Mouse (Mus musculus) embryo, embryonic 11.5 days (tissue): ENCODE measurements at regions not wholly inside any gene's neighbourhood (a gene's known extent, or its start where the extent isn't known, plus 50 kb on each side); places are given as distances from the start of the nearest gene placed in this dataset.

Source experiments
- DNase-seq: peaks from one replicate; pipeline ENCODE4 v3.0.0-alpha.2; 2012; ENCODE audit warnings: low read depth, low spot score

DNA sequence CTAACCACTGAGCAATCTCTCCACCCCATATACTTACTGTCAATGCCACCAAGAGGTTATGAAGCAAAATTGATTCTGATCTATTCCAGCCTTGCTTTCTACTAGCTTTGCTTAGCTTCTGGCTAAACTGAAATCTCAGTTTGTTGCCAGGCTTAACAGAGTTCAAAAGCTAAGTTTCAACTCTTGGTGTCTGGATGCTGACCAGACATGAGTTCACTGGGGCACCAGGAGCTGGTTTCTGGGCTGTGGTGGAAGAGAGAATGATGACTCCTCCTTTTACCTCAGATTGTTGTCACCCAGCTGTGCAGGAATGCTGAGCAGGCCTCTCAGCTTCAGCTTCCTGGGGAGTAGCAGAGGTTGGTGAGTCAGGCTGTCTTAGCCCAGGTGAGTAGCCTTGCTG, 464.1 kb upstream of the Nrp1 start:
- no peak for DNase-seq

- DNase-seq = no peak
These were observed 450.0 kb upstream of the Nrp1 start for GRCm38 (mm10) chr8:127908436-127908835.

DNA sequence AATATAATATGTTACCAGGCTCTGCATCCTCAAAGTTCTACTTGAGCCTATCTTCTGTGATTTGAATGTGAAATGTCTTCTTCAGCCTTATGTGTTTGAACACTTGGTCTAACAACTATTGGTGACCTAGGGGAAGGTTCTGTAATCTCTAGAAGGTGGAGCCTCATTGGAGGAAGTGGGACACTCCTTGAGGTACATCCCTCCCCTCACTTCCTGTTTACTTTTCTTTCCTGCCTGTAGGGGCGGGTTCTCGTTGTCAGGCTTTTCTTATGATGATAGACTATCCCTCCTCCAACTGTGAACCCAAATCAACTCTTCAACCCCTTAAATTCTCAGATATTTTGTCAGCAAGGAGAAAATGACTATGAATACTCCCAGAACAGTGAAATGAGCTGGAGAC, 448.8 kb upstream of the Nrp1 start:
- no peak for DNase-seq

- DNase-seq = no peak
These were observed 444.3 kb upstream of the Nrp1 start for GRCm38 (mm10) chr8:127914086-127914485.

GRCm38 (mm10) chr8:127914914-127915313, 443.5 kb upstream of the Nrp1 start:
- DNase-seq = no peak

DNA sequence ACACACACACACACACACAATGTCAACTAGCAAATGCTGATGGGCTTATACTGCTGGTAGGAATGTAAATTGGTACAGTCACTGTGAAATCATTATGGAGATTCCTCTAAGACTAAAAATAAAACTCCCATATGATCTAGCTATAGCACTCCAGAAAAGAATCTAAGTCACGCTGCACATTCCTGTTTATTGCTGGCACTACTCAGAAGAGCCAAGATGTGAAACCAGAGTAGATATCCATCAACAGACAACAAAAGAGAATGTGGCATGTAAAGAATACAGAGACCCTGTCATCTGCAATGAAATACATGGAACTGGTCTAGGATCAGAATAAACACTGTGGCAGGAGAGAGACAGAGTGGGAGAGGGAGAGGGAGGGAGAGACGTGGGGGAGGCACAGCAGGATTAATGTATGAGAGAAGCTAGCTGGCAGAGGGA, 442.8 kb upstream of the Nrp1 start:
- no peak for DNase-seq

DNA sequence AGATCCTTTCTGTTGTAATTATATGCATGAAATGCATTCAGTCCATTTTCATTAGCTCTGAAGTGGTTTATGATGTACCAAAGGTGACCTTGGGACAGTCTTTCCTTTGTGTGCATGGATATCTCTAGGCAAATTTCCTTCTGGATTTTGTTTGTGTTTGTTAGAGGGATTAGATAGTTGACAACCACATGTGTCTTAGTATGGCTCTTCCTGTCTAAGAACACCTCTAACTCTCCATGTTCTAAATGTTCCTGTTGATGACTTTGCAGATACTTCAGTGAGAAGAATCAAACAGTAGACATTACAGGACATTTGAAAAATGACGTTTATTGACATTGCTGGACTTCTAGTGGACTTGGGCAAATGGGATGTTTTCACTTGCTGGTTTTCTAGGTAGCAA, 436.5 kb upstream of the Nrp1 start:
- DNase-seq = no peak

GRCm38 (mm10) chr8:127923321-127923720, 435.1 kb upstream of the Nrp1 start:
- DNase-seq = no peak

DNA sequence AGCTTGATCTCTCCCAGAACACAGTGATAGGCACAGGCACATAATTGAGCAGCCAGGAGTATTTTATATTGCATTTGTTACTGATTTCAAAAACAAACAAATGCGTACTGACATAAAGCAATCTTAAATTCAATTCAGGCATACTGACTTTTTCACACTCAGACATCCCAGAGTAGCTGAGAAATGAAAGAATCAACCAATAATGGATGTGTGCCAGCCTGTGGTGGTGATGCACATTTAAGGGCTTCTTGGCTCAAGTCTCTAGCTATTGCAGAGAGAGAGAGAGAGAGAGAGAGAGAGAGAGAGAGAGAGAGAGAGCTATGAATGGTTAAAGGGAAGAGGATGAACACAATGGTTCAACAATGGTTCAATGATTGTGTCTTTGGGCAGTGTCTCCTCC, 426.1 kb upstream of the Nrp1 start:
- DNase-seq = no peak

GRCm38 (mm10) chr8:127936792-127937435, 421.5 kb upstream of the Nrp1 start:
- no peak for DNase-seq

GRCm38 (mm10) chr8:127939284-127939985, 419.0 kb upstream of the Nrp1 start:
- peak; percentile 14 for DNase-seq

DNA sequence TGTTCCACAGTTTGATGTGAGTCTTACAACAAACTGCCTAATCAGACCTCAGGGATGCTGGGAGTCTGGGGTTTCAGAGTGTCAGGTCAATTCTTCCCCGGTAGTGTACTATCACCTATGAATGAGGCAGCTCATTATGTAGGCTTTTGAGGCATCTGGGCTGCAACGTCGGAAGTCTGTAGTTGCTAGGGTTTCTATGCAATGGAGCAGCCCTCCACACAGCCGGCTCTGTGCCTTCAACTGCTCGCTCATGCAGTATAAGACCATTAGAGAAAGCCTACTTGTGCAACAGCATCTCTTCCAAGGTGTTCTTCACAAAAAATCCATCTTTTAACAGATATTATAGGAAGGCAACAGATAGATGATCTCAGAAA, 418.4 kb upstream of the Nrp1 start:
- no peak for DNase-seq

GRCm38 (mm10) chr8:127942319-127942718, 416.1 kb upstream of the Nrp1 start:
- DNase-seq = no peak

DNA sequence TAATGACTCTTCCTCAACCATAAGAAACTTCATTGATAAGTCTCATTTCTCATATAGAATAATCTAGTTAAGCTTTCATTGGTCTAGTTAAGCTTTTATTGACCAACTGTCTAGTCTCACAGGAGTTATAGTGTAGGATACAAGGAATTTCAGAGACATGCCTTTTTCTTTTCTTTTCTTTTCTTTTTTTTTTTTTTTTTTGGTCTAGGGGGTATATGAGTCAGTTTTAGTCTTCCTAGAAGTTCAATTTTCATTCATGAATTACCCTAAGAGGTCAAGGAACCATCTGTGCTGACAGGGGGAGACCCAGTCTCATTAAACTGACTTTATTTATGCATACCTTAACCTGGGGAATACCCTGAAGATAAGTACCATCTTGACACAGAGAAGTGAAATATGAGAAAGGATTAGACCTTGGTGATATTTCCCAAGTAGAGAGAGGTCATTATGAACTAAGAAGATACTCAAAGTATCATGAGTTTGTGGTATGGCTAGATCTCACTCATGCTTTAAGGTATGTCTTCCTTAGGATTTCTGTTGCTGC, 413.4 kb upstream of the Nrp1 start:
- no peak for DNase-seq

- DNase-seq = no peak
These were observed 400.8 kb upstream of the Nrp1 start for GRCm38 (mm10) chr8:127957571-127957970.

DNA sequence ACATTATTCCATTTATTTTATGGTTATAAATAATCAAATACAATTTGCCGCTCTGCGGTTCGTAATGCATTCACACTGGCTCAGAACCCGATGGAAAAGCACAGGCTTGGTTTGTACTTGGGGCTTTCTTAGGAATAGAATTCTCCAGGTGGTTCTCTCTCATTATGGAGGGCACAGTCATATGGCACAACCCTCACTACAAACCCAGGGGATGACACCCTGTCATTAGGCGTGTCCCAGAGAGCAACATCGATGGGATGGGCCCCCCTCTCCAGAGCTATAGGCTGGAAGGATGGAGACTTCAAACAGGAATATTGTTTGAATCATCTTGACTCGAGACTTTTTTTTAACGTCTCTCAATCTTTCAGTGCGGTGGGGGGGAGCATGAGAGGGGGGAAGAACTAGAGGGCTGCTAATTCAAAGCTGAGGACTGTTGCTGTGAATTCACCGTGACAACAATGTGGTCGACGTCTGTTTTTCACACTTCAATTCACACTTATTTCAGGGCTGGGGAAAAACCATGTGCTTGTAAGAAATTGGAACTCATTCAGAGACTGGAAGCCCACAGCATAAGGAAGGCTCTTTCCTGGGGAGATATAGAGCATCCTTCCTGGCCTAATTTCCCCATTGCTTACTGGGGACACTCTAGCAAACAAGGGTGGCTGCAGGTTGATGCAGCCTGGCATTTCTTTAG, 399.9 kb upstream of the Nrp1 start:
- DNase-seq = no peak

- no peak for DNase-seq
These were observed 395.5 kb upstream of the Nrp1 start for GRCm38 (mm10) chr8:127962862-127963261.

DNA sequence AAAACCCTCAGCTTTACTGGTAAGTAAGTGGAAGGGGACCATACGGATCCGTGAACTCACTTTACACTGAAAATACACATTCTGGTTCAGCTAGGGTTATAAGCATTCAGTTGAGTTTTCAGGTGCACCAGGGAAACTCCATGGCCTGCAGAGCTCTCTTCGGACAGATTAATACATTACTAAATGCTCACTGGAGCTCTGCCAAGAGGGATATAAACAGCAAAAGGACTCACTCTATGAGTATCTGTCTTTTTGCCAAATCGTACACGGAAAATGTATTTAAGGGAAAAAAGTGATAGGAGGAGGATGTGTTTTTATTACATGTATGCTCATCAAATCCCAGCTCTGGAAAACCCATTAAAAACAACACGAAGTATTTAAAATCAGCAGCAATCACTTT, 394.8 kb upstream of the Nrp1 start:
- DNase-seq = no peak

GRCm38 (mm10) chr8:127964801-127965200, 393.6 kb upstream of the Nrp1 start:
- DNase-seq = no peak

- no peak for DNase-seq
These were observed 393.1 kb upstream of the Nrp1 start for GRCm38 (mm10) chr8:127965341-127965740.

DNA sequence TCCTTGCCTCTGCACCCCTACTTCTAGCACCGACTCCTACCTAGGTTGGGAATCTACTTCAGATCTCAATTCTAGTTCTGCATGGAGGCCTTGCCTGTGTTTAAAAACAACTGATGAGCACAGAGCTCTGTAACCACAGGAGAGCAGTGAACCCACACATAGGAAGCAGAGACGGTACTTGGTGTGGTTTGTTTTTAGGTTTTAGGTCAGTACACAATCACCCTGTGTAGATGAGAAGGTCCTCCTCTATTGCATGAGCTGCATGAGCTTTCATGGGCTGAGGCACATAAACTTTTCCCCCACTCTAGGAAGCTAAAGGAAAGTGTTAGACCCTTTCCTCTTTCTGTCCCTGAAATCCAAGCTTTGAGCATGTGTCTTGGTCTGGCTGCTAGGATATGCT, 390.4 kb upstream of the Nrp1 start:
- no peak for DNase-seq

GRCm38 (mm10) chr8:127973194-127973593, 385.2 kb upstream of the Nrp1 start:
- DNase-seq = no peak

DNA sequence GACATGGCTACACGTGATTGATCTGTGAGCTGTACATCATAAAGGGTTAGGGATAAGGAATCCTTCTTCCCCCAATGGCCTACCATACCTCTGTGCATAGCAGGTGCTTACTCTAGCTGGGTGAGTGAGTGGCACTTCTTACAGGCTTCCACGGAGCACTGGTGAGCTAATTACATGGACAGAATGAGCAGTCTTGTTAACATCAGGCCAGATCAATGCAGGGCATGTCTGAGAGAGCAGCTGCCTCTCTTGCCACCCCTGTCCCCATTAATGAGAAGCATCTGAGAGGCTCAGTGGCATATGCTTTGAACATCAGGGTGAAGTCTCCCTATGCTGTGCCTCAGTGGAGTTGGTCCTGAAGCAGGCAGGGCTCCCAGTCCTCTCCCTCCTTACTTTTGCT, 380.7 kb upstream of the Nrp1 start:
- DNase-seq = no peak
